Mouse (Mus musculus) erythroblast, adult 5-6 weeks (primary cell): ENCODE measurements around the gene Robo1. TPM values are rescaled to one million over a fixed set of nuclear protein-coding genes. Genes with fewer than 3 reads are reported as not detected.

ENCODE experiments used
- ATAC-seq: replicated peaks from 2 replicates; pipeline ENCODE4 v1.8.0; 2016; ENCODE audit warnings: moderate number of reproducible peaks, mild to moderate bottlenecking, moderate TSS enrichment, inconsistent platforms; ENCODE audit not compliant: poor library complexity, low FRiP score, severe bottlenecking
- total RNA-seq, 2 experiments: library from RNA; stranded (forward) in 1 of 2; stranded (reverse) in 1 of 2; fragments of 150-400 nt in 1 of 2; fragments of 200-764, 138-1000 nt in 1 of 2; gene quantifications; 2 replicates each; pipeline versions ENCODE4 v1.2.3 to v1.2.4; 2015 to 2017; ENCODE audit warnings: low replicate concordance in 2 of 2

The Robo1 gene
- total RNA-seq, 2 experiments from 2014 or later = 0.43 TPM; not detected in 1

GRCm38 (mm10) chr16:72717118-72717802, 409.2 kb downstream of the Robo1 start:
- no peak for ATAC-seq

GRCm38 (mm10) chr16:72719063-72719462, 411.0 kb downstream of the Robo1 start:
- ATAC-seq = no peak

GRCm38 (mm10) chr16:72720979-72721378, 412.9 kb downstream of the Robo1 start:
- no peak for ATAC-seq

- no peak for ATAC-seq
Measured at GRCm38 (mm10) chr16:72721713-72722481, 413.8 kb downstream of the Robo1 start.

- no peak for ATAC-seq
Measured at GRCm38 (mm10) chr16:72734234-72734633, 426.1 kb downstream of the Robo1 start.

- no peak for ATAC-seq
Measured at GRCm38 (mm10) chr16:72735175-72735574, 427.1 kb downstream of the Robo1 start.

GRCm38 (mm10) chr16:72735588-72735987, 427.5 kb downstream of the Robo1 start:
- no peak for ATAC-seq

- no peak for ATAC-seq
Measured at GRCm38 (mm10) chr16:72737154-72737553, 429.0 kb downstream of the Robo1 start.

- ATAC-seq = no peak
Measured at GRCm38 (mm10) chr16:72740218-72740617, 432.1 kb downstream of the Robo1 start.

- ATAC-seq = no peak
Measured at GRCm38 (mm10) chr16:72747696-72748095, 439.6 kb downstream of the Robo1 start.

GRCm38 (mm10) chr16:72765128-72765913, 457.2 kb downstream of the Robo1 start:
- no peak for ATAC-seq

- ATAC-seq = no peak
Measured at GRCm38 (mm10) chr16:72769214-72769834, 461.2 kb downstream of the Robo1 start.

- ATAC-seq = no peak
Measured at GRCm38 (mm10) chr16:72772348-72772747, 464.2 kb downstream of the Robo1 start.

GRCm38 (mm10) chr16:72773034-72773433, 464.9 kb downstream of the Robo1 start:
- ATAC-seq = no peak

- no peak for ATAC-seq
Measured at GRCm38 (mm10) chr16:72778520-72778919, 470.4 kb downstream of the Robo1 start.

GRCm38 (mm10) chr16:72782171-72782570, 474.1 kb downstream of the Robo1 start:
- ATAC-seq = no peak

- no peak for ATAC-seq
Measured at GRCm38 (mm10) chr16:72786079-72786478, 478.0 kb downstream of the Robo1 start.

GRCm38 (mm10) chr16:72786636-72787035, 478.5 kb downstream of the Robo1 start:
- ATAC-seq = no peak

GRCm38 (mm10) chr16:72788017-72788416, 479.9 kb downstream of the Robo1 start:
- ATAC-seq = no peak

- ATAC-seq = no peak
Measured at GRCm38 (mm10) chr16:72791181-72791705, 483.1 kb downstream of the Robo1 start.
